Mouse (Mus musculus) heart, embryonic 11.5 days (tissue): ENCODE results near the gene Dhdds. TPM values are rescaled to one million over a fixed set of nuclear protein-coding genes. Genes with fewer than 3 reads are reported as not detected.

ENCODE experiments used
- ATAC-seq: fragments of 200-750 bp; cut with Nextera tagmentation; replicated peaks from 2 replicates; pipeline ENCODE4 v1.8.0; 2017; ENCODE audit warnings: moderate library complexity; ENCODE audit not compliant: insufficient number of reproducible peaks, low FRiP score, low TSS enrichment
- H3K27ac ChIP-seq: fragments of 300-500 bp; sonication (generic); 2 replicates; pipeline ENCODE4 v1.5.1; 2014; ENCODE audit warnings: mild to moderate bottlenecking, low read depth, low read length
- H3K27me3 ChIP-seq: fragments of 300-500 bp; sonication (generic); 2 replicates; pipeline ENCODE4 v1.6.1; 2014; ENCODE audit warnings: mild to moderate bottlenecking, low read length, mixed read lengths; ENCODE audit not compliant: control insufficient read depth, insufficient read depth
- H3K36me3 ChIP-seq: fragments of 300-500 bp; sonication (generic); 2 replicates; pipeline ENCODE4 v1.6.1; 2014; ENCODE audit warnings: mild to moderate bottlenecking, low read length, moderate library complexity, mixed read lengths; ENCODE audit not compliant: control insufficient read depth, insufficient read depth
- H3K4me1 ChIP-seq: fragments of 300-500 bp; sonication (generic); 2 replicates; pipeline ENCODE4 v1.6.1; 2014; ENCODE audit warnings: low read length; ENCODE audit not compliant: control insufficient read depth, insufficient read depth
- H3K4me2 ChIP-seq: fragments of 300-500 bp; sonication (generic); 2 replicates; pipeline ENCODE4 v1.6.1; 2014; ENCODE audit warnings: mild to moderate bottlenecking, moderate library complexity
- H3K4me3 ChIP-seq: fragments of 300-500 bp; sonication (generic); 2 replicates; pipeline ENCODE4 v1.5.1; 2014; ENCODE audit warnings: low read depth, low read length
- H3K9ac ChIP-seq: fragments of 300-500 bp; sonication (generic); 2 replicates; pipeline ENCODE4 v1.6.1; 2014; ENCODE audit warnings: mild to moderate bottlenecking, low read depth, low read length, moderate library complexity
- H3K9me3 ChIP-seq: fragments of 300-500 bp; sonication (generic); replicated peaks from 2 replicates; pipeline ENCODE4 v1.6.1; 2016; ENCODE audit warnings: low read length; ENCODE audit not compliant: control insufficient read depth
- WGBS: fragments of 180-500 bp; shearing (Covaris S2); extraction: QIAGEN DNeasy Blood & Tissue Kit; methylation state at CpG from one replicate; pipeline ENCODE4 v1.1.7; 2014; ENCODE audit not compliant: insufficient replicate concordance; 5-methylcytosine and 5-hydroxymethylcytosine counted together
- polyA plus RNA-seq: library from polyadenylated mRNA; unstranded; fragments of >200 nt; fragmentation: Nextera tagmentation; extraction: Ambion mirVana; gene quantifications from 2 replicates; pipeline ENCODE4 v1.2.1, GENCODE M21; 2014

Gene Dhdds
- polyA plus RNA-seq, 1 experiment from 2014 or later, result 35.3 TPM

DNA sequence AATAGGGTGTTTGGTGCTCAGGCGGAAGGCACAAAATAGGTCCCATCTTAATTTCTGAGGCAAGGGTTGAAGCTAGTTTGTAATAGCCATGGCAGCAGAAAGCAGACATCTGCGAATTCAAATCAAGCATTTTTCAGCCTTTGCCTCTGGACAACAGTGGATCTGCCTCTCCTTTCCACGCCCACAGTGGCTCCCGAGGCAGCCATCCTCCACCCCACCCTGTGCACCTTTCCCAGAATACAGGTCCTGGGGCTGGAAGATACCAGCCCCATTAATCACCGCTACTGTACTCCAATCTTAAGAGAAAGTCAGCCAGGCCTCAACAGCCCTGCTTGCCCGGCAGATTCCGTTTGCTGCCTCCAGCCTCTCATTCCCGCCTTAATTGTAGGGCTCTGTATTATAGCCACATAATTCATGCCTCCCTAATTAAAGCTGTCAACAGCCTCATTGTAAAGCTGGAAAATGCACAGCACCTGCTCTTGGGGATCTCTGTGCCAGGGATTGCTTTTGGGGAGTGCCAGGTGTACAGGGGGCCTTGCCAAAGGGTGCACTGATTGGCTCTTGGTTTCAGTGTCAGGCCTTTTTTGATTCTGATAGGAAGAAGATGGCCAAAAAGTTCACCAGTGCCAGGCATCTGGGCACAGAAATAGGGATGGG lies 31.5 kb downstream of the Dhdds start:
- Histone ChIP-seq H3K9me3 (no peaks in the 10 kb centered on the region), H3K9ac (no peak overlapping the region), H3K4me3 (no peak overlapping the region), H3K36me3 (peaks cover 8% of the 10 kb centered on the region), H3K27me3 (no peaks in the 10 kb centered on the region), H3K27ac (no peak overlapping the region), H3K4me2 (peak overlapping the region; percentile 96; the same call in 1 of the 2 replicates), H3K4me1 (peaks cover 16% of the 10 kb centered on the region)
- no peak for ATAC-seq
- WGBS, result 64% methylated on average over 8 of the region's 8 CpGs

DNA sequence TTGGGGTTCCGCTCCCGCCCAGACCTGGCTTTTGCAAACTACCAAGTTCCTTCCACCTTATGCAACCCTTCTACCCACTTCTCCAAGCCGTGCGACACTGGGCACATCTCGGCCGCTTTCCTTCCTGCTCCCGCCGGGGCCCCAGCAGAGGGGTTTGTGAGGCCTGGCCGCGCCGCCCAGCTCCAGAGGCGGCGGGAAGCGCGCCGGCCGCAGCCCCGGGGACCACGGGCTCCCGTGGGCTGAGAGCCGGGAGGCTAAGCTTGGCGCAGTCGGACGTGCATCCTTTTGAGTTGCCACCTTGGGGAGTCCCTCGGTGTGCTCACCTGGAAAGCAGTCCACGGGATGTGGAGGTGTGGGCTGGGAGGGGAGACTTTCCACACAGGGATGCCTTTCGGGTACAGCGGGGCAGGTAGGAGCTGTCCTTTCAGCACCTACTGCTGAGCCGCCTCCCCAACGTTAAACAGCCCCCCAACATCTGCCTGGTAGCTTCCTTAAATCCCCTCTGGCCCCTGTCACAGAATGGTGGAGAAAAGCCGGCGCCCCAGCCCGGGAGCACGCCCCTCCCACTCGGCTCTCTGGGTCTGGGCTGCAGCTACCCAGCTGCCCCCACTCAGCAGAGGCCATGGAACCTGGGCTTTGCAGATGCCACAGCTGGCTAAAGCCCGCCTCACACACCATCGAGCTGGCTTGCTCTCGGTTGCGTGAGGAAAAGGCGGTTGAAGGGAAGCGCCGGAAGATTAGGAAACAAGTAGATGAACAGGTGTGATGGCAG lies 32.4 kb downstream of the Dhdds start, which contains the start of gene Hmgn2:
Gene Hmgn2 (minus strand): TSS at position 501 of the 772 bp plus-strand sequence.
- H3K4me2 ChIP-seq, result peak within 1 kb of the TSS; percentile 96

DNA sequence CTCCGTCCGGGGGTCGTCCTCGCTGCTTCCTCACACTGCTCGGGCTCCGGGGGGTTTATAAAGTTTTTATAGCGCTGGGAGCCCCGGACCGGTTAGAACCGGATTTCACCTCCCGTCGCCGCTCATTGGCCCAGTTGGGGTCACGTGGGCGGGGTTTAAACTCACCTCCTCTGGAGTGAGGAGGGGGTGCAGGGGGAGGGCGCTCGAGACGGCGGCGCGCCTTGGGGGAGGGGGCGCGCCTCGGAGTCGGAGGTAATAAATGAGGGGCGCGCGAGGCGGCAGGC lies 32.9 kb downstream of the Dhdds start:
- WGBS, result under 1% methylated on average over 24 of the region's 29 CpGs
- Histone ChIP-seq H3K4me1 (peaks cover 16% of the 10 kb centered on the region), H3K27ac (peak overlapping the region; percentile 100), H3K4me2 (peak overlapping the region; percentile 96), H3K4me3 (peak overlapping the region; percentile 83), H3K9me3 (no peaks in the 10 kb centered on the region), H3K9ac (peak overlapping the region; percentile 98), H3K27me3 (no peaks in the 10 kb centered on the region), H3K36me3 (peaks cover 15% of the 10 kb centered on the region)
- peak; percentile 81 for ATAC-seq

More for the DNA sequence above, 32.4 kb downstream of the Dhdds start, which contains the start of gene Hmgn2:
- Histone ChIP-seq H3K27me3 (no peaks in the 10 kb centered on the region), H3K27ac (peak within 1 kb of the TSS; percentile 100), H3K4me3 (peak within 1 kb of the TSS; percentile 83), H3K36me3 (peaks cover 15% of the 10 kb centered on the region), H3K4me1 (peaks cover 16% of the 10 kb centered on the region), H3K9me3 (no peaks in the 10 kb centered on the region), H3K9ac (peak within 1 kb of the TSS; percentile 98)
- peak; percentile 55 for ATAC-seq
- under 1% methylated on average over 40 of the region's 42 CpGs for WGBS

DNA sequence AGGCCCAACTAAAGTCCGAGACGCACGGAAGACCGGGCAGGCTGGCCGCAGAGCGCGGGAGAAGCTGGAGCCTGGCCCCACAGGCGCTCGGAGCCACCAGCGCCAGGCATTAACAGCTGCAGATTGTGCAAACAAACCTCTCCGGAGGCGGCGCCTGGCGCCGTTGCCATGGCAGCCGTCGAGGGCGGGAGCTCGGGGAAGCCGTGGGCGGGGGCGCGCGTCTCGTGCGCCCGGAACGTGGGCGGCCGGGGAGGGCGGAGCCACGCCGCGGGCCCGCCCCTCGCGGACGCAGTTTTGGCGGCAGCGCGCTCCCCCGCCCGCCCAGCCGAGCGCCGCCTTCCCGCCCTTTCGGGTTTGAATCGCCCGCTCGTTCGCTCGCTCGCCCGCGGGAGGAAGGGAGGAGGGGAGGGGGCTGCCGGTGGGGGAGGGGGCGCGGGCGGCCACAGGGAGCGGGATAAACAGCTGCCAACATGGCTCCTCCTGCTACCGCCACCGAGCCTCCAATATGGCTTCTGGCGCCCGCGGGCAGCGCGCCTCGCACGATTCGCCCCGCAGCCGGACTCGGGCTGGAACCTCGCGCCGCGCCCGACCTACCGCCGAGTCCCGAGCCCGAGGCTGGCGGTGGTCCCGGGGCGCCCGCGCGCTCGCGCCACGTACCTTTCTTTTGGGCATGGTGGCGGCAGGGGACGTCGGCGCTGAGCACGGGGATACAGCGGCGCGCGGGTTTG lies 33.4 kb downstream of the Dhdds start:
- Histone ChIP-seq H3K4me1 (peaks cover 16% of the 10 kb centered on the region), H3K36me3 (peaks cover 15% of the 10 kb centered on the region), H3K27ac (peak overlapping the region; percentile 100), H3K9ac (peak overlapping the region; percentile 98), H3K4me2 (peak overlapping the region; percentile 96), H3K27me3 (no peaks in the 10 kb centered on the region), H3K9me3 (no peaks in the 10 kb centered on the region), H3K4me3 (peak overlapping the region; percentile 83)
- under 1% methylated on average over 85 of the region's 101 CpGs for WGBS
- ATAC-seq, result peak; percentile 82

DNA sequence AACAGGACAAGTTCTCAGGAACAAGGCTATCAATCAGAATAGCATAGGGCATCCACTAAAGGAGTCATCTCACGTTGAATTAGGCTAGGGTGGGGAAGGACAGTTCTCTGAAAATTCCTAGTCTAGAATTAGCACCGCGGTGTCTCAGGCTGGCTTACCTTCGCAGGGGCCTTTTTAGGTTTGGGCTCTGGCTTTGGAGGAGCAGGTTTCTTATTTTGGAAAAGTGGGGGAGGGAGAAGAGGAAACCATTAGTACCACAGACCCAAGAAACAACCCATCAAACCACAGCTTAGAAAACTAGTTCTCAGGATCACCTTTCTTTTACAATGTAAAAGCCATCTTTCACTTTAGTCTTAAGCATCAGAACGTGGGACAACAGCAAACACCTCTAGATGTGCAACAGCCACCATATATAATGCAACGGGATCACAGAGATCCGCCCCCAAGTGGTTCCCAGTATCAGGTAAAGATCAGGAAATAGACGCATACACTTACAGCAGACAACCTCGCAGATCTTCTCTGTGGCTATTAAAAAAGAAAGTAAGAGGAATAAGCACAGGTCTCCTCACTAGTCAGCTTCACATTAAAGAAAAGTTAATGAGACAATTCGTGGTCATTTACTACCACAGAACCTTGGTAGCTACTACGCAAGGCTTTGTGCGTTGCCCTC lies 34.3 kb downstream of the Dhdds start:
- 38% methylated on average over 12 of the region's 12 CpGs for WGBS
- Histone ChIP-seq H3K36me3 (peaks cover 15% of the 10 kb centered on the region), H3K4me2 (peak overlapping the region; percentile 96), H3K27ac (peak overlapping the region; percentile 100), H3K4me3 (peak overlapping the region; percentile 83), H3K9ac (peak overlapping the region; percentile 98), H3K27me3 (no peaks in the 10 kb centered on the region), H3K4me1 (peaks cover 16% of the 10 kb centered on the region), H3K9me3 (no peaks in the 10 kb centered on the region)
- no peak for ATAC-seq

DNA sequence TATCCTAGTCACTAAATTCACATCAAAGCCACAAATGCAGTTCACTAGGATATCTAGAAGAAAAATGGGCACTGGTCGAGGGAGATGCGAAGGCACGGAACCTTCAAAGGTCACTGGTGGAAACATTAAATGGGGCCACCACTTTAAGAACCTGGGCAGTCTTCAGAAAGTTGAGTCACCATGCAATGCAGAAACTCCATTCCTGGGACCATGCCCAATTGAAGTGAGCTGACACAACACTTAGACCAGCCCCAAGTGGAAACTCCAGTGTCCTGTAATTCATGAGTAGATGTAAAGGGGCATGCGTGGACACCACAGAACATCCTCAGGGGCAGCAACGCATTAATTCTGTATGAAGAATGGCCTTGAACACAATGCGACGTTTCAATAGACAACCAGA lies 38.2 kb downstream of the Dhdds start:
- no peak overlapping the region for H3K9ac ChIP-seq
- 87% methylated on average over 7 of the region's 7 CpGs for WGBS
- H3K27ac ChIP-seq, result no peak overlapping the region
- peaks cover 9% of the 10 kb centered on the region; the same call in 1 of the 2 replicates for H3K4me1 ChIP-seq
- H3K36me3 ChIP-seq, result peaks cover 15% of the 10 kb centered on the region
- ATAC-seq, result no peak
- no peaks in the 10 kb centered on the region for H3K27me3 ChIP-seq
- H3K4me2 ChIP-seq, result no peak overlapping the region
- H3K9me3 ChIP-seq, result no peaks in the 10 kb centered on the region
- no peak overlapping the region for H3K4me3 ChIP-seq

DNA sequence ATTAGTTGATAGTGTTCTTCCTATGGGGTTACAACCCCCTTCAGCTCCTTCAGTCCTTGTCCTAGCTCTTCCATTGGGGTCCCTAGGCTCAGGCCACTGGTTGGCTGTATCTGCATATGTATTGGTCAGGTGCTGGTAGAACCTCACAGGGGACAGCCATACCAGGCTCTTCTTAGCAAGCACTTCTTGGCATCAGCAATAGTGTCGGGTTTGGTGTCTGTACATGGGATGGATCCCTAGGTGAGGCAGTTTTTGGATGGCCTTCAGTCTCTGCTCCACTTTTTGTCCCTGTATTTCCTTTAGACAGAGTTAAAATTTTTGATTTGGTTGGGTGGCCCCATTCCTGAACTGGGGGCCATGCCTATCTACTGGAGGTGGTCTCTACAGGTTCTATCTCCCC lies 41.8 kb downstream of the Dhdds start:
- no peak overlapping the region for H3K4me3 ChIP-seq
- peaks cover 5% of the 10 kb centered on the region for H3K36me3 ChIP-seq
- H3K9me3 ChIP-seq, result no peaks in the 10 kb centered on the region
- no peaks in the 10 kb centered on the region for H3K4me1 ChIP-seq
- H3K9ac ChIP-seq, result no peak overlapping the region
- no peaks in the 10 kb centered on the region for H3K27me3 ChIP-seq
- no peak overlapping the region for H3K27ac ChIP-seq
- H3K4me2 ChIP-seq, result no peak overlapping the region
- ATAC-seq, result no peak
- WGBS, result 77% methylated on average over 1 of the region's 1 CpGs

DNA sequence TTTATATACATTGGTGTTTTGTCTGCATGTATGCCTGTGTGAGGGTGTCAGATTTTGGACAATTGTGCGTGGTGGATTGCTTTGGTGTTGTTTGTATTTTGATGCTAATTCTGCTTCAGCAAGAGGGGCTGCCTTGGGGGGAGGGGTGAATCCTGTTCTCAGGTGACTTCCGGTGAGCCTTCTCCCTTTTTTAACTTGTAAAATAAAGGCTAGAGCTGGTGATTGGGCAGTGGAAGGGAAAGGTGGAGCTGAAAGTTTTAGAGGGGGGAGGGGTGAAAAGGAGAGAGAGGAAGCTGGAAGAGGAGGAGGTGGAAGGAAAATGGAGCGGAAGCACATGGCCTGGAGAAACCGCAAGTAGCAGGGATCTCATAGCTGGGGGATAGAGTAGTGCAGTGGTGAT lies 44.4 kb downstream of the Dhdds start:
- no peak for ATAC-seq
- no peak overlapping the region for H3K9ac ChIP-seq
- WGBS, result 77% methylated on average over 4 of the region's 4 CpGs
- H3K4me3 ChIP-seq, result no peak overlapping the region
- no peaks in the 10 kb centered on the region for H3K9me3 ChIP-seq
- no peaks in the 10 kb centered on the region for H3K27me3 ChIP-seq
- H3K4me1 ChIP-seq, result no peaks in the 10 kb centered on the region
- H3K4me2 ChIP-seq, result no peak overlapping the region
- H3K36me3 ChIP-seq, result no peaks in the 10 kb centered on the region
- H3K27ac ChIP-seq, result no peak overlapping the region
